Mouse (Mus musculus): ENCODE measurements around the gene Bckdhb.

DNA sequence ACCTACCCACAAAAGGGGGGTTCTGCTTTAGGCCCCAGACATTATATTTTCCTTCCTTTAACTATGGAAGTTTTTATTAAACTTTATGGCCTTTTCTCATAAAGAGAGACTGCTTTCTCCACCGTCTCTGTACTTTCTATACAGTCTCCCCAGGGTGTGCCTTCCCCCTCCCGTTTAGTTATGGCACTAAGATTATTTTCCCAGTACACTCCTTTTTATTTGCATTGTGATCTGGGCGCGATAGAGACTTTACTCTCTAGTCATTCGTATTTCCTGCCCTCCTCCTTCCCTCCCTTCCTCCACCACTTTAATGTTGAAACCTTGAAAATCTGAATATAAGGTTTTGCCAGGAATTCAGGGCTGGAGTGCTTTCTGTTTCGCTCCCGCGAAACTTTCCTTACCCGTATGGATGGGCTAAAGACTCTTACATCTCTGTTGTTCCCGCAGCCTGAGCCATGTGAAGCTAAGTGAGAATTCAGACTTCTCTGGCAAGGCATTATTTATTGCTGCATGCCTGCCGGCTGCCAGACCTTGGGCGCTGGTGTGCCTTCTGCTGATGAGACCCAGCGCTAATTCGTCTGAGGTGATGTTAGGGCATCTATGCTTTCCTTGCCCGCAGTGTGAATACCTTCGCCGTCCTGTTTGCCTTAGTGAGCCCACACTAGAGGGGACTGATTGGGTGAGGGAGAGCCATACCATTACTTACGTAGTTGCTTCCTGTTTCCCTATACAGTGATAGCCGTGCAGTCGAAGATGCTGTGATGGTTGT is 182.3 kb downstream of the Bckdhb start:
- no peak for TF ChIP-seq CTCF (IDR thresholded peaks at IDR 0.05; ENCODE audit: insufficient read depth, low read depth, low read length)
- no peak for TF ChIP-seq POLR2A (IDR thresholded peaks at IDR 0.05; ENCODE audit: insufficient read depth, low read depth, low read length)

All from olfactory bulb, adult 2 months (tissue).